Mouse (Mus musculus) urinary bladder, postnatal 4 days (tissue): ENCODE data around the gene Khdc3.
"Not testable (repeated sequence)": the region's sequence is repeated elsewhere in the genome, so short reads cannot be mapped to it uniquely, and the experiment has no call there.

Experiments
- DNase-seq, 2 experiments: peaks; one replicate each; pipeline ENCODE4 v3.0.0; 2021 to 2022; ENCODE audit warnings: low spot score in 2 of 2

The Khdc3 gene

DNA sequence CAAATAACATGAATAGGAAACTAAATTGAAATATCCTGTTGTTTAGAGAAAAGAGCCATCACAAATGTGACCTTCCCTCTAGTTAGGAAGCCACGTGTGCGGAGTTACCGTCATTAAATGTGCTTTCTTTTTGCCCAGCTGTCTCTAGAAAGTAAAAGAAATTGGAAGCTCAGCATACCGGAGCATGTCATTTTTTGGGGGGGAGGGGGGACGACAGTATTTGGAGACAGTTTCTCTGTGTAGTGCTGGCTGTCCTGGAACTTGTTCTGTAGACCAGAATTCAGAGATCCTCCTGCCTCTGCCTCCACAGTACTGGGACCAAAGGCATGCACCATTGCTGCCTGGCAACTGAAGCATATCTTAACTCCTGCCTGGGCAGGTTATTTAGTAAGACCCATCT lies at the start of gene Khdc3:
Khdc3 (plus strand) TSS at position 301 of the 400 bp plus-strand sequence.
- no peak for DNase-seq

DNA sequence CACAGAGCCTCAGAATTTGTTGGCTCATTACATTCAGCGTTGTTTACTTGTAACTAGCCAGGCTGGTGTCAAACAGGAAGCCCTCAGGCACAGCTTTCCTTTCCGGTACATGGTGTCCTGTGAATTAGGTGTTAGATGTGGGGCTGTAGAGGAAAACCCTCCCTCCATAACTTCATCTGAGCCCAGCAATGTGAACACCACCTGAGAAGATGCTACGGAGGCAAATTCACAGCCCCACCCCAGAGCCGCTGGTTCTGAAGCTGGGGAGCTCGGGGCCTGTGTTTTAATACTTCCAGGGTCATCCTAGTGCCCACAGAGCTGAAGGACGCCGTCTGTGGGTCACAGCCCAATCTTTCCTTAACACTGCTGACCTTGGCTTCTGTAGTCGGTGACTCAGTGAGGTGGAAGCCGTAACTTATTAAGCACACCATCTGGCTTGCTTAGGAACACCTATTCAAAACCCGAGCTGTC lies 46.2 kb upstream of the Khdc3 start:
- DNase-seq, result no peak

DNA sequence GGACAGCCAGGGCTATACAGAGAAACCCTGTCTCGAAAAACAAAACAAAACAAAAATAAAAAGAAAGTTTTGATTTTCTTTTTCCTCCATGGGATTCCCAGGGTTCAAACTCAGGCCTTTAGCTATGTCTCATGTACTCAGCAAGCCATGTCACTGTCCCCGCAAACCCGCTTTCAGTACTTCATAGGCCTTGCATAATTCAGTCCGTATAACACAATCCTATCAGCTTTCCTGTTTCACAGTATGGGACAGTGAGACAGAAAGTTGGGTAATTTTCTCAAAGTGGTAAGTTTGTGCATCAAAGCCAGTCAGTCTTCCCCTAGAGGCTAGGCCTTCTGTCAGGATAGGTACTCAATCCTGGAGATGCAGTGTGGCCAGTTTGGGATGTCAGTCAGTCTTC lies 42.4 kb upstream of the Khdc3 start:
- DNase-seq, result no peak

DNA sequence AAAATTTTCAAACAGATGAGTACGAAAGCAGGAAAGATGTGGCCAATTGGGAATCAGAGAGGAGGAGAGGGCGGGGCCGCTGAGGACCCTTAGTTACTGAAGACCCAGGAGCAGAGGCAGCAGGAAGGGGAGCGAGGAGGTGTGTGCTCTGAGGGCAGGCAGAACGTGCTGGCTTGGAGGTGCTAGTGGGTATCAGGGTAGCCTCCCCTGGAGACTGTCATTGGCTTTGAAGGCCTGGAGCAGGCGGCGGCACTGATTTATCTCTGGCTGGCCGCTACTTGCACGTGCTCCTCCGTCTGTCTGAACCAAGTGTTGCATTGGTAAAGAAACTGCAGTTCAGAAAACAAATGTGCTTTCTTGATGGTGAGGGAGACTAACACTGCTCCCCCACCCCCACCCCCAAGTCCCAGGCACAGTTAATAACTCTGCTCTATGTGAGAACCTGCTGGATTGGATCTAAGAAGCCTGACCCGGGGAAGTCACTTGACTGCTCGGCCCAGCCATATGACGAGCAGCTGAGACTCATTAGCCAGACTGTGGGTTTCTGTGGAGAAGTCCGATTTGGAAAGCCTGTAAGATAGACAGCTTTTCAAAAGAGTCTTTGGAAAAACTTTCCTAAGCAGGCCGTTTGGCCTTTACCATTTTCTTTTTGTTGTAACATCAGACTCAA lies 37.9 kb upstream of the Khdc3 start:
- no peak for DNase-seq

DNA sequence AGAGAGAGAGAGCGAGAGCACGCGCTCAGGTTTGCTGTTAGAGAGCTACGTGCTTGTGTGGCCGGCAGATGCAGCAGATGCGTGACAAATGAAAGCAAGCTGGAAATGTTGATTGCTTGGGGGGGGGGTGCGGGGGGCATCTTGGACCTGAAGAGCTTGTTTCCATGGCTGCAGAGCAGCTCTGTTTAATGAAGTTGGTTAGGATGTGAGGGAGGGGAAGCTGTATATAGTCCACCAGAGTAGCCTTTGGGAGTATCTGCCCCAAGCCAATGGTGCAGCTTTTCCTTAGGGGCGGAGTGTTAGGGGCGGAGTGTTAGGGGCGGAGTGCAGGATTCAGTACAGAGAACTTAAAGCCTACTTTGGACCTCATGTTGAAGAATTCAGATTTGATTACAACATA lies 34.5 kb upstream of the Khdc3 start:
- no peak for DNase-seq

DNA sequence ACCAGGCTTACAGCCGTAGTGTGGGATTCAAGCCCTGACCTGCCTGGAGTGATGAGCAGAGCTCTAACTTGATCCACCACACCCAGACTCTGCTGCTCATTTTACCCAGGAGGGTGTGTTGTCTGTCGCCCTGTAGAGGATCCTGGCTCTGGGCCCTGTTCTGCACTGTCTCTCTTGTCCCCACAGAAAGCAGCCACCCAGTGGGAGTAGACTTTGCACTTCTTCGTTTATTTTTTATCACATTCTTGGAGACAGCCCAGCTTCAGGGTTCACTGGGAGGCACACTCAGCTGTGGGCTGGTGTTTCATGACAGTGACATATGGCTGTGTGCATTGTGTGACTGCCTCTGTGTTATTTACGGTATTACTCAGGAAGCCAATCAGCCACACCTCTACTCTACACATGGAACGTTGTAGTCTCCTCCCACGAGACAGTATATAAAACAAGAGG lies 33.4 kb upstream of the Khdc3 start:
- no peak for DNase-seq

DNA sequence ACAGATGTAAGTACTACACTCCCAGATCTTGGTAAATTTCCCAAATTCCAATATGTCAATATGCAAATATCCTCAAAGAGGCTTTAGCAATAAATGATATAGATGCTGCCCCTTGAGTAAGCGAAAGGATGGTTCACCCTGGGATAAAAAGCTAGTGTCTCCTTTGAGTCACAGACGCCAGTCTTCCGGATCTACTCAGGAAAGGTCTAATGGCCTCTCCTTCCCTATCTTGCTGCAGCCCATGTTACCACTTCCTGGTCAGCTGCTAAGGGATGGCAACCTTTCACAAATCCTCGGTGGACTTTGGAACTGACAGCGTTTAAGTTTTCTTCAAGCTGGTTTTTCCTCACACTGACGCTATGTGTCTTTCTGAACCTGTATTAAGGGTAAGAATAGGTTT lies 32.9 kb upstream of the Khdc3 start:
- no peak for DNase-seq

DNA sequence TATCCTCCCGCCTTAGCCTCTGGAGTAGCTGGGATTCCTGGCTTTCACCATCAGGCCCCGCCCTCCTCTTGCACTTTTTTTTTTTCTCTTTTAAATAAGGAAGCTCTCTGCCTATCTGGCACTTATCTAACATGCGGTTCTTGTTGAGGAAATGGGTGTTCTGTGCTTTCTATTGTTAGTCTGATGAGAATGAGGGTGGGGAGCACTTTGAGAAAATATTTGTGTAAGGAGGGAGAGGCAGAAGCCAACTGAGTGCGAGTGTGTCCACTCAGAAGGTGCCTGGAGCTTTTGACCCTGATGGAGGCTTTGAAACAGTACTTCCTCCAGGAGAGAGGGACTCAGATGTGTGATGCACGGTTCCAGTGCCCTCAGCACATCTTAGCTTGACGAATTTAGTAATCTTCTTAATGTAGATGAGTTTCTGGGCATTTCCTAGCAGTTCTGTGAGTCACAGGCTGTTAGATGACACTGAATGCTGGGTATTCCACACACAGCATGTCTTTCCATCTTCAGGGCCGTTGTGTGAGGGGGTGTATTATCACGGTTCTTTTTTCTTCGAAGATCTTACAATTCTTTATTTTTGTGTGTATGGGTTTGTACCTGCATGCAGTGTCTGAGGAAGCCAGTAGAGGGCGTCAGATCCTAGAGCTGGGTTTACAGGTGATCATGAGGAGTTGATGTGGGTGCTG lies 30.5 kb upstream of the Khdc3 start:
- no peak for DNase-seq

DNA sequence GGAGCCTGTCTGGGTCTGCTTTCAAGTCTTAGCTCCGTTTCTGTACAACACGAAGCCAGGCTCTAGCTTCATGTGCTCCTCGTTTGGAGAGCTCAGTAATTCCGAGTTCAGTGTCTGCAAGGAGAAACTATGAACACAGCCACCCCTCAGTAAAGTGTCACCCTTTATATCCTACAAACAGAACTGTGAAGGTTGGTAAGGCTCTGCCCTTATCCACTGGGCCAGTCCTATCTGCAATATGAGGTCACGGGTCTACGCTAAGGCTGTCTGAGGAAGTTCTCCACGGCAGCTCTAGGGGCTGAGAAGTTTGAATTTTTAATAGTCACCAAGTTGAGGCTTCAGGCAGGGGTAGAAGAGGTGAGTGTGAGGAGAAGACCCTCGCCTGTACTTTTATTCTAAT lies 29.2 kb upstream of the Khdc3 start:
- no peak for DNase-seq

DNA sequence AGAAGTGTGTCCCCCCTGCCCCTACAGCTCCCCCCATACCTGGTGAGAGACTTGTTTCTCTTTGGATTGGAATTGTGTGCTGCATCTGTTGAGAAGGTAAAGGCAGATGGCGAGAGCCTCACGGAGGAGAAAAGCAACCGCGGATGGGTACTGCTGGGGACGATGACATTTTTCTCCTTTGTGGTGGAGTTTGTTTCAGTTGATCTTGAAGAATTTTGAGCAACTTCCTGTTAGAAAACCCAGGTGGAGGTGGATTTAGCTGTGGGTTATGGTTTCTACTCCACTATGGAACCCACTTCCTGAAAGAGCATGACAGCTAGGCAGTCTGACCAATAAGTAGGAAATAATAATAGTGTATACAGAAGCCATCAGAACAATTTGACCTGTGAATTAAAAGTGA lies 28.5 kb upstream of the Khdc3 start:
- DNase-seq, result no peak

DNA sequence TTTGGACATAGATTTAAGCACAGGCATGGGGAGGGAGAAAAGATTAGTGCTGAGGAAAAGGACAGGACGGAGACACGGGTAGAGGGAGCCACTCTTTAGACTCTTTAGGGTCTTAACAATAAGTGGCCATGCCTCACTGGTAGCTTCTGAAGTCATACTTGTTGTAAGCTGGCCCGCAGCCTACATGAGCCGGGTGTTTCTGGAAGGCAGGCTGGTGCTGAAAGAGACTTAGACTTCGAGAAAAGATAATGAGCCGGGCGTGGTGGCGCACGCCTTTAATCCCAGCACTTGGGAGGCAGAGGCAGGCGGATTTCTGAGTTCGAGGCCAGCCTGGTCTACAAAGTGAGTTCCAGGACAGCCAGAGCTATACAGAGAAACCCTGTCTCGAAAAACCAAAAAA lies 22.3 kb upstream of the Khdc3 start:
- not testable (repeated sequence) for DNase-seq

DNA sequence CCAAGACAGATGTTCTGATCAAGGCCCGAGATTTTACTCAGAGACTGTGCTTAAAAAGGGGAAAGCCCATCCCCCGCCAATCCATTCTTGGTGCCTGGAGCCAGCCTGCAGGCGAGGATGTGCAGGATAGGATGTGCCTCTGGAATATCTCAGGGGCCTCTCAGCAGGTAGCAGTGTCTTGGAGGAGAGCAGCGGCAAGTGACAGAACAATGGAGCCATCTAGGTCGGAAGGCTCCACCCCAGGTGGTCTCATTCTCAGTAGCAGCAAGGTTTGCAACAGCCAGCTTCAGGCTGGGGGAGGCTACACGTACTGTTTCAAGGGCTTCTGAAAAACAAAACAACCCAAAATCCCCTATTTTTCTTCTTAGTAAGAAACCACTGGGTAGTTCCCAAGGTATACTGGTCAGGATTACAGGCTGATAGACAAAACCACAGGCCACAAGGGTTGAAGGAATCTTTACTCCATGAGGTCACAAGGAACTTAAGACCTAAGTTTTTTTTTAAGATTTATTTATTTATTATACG lies 21.8 kb upstream of the Khdc3 start:
- no peak for DNase-seq

DNA sequence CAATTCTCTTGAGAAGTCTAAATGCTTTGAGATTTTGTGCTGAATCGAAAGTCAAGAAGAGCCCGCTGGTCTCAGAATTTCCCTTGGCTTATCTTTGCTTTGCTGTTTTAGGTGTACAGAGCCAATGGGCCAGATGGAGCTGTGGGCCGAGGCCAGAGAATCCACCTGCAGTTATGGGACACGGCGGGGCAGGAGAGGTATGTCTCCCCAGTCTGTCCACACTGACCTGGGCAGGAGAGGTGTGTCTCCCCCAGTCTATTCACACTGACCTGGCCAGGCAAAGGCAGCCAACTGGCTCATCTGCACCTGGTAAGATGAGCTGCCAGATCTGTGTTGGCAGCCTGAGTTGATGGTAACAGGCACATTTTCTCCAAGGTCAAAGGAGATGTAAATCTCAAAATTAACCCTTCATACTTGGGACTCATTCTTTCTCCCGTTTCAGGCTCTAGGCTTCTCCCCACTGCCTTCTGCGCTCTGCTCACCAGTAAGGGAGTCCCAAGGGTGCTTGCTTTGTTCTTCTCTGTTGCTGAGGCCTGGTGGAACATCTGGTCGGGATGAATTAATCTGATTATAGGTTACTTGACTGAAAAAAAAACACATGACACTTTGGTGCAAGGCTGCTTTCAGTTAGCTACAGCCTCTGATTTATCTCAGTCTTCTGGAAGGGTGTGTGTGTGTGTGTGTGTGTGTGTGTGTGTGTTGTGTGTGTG lies 19.2 kb upstream of the Khdc3 start:
- DNase-seq, result no peak

DNA sequence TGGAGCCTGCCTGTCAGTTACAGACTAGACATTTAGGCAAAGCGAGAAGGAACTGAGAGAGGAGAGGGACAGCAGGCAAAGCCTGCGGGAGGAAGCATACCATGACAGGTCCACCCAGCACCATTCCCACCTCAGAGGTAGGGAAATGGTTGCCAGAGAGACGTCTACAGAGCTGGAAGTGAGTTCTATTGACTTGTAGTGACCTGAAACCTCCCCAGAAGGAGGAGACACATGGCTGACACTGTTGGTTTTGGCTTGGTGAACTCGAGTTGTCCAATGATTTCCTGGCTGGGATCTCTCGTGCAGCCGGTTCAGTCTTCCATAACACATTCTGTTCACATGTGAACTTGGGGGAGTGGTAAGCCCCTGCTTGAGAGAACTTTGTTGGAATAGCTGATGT lies 17.7 kb upstream of the Khdc3 start:
- no peak for DNase-seq

DNA sequence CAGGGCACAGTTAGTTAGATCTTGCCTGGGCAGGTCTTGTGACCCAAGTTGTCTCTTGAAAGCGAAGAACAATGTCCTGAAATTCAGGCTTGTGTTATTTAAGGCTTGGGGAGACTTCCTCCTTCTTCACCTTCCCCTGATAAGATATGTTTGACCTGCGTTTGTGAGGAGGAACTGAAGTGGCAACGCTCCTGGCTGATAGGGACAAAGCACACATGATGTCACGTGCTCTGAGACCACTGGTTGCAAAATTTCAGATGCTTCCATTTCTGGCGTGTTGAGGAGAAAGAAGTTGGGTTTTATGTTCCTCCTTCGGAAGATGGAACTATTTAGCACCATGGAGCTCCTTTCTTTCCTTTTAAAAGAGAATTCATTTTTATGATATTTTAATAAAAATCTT lies 15.8 kb upstream of the Khdc3 start:
- DNase-seq, result no peak

DNA sequence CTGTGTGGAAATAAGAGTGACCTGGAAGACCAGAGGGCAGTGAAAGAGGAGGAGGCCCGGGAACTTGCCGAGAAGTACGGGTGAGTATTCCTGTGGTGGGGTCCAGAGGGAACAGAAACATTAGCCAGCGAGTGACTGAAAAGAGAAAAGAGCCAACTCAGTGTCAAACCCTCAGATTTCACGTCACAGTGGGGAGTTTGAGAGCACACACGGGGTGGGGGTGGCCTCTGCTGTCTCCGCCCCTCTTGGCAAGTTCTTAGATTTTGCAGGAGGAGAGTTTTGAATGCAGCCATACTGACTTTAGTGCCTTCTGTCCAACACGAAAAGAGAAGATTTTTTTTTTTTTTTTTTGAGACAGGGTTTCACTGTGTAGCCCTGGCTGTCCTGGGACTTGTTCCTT lies 14.5 kb upstream of the Khdc3 start:
- DNase-seq, result no peak

DNA sequence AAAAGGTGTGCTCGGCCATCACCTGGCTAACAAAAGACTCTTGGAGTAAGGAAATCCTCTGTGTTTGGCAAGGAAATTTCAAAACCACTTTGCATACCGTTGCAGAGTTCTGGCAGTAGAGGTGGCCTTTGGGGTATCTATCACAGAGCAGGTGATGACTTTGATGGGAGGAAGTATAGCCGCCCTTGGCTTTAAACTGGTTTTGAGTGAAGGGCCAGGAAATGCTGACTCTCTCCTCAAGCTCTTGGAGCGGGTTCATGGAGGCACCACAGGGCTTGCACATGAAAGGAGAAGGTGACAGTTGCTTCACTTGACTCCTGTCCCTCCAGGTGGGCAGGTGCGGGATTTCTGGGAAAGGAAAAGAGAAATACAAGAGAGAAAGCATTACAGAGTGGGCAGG lies 14.1 kb upstream of the Khdc3 start:
- no peak for DNase-seq

DNA sequence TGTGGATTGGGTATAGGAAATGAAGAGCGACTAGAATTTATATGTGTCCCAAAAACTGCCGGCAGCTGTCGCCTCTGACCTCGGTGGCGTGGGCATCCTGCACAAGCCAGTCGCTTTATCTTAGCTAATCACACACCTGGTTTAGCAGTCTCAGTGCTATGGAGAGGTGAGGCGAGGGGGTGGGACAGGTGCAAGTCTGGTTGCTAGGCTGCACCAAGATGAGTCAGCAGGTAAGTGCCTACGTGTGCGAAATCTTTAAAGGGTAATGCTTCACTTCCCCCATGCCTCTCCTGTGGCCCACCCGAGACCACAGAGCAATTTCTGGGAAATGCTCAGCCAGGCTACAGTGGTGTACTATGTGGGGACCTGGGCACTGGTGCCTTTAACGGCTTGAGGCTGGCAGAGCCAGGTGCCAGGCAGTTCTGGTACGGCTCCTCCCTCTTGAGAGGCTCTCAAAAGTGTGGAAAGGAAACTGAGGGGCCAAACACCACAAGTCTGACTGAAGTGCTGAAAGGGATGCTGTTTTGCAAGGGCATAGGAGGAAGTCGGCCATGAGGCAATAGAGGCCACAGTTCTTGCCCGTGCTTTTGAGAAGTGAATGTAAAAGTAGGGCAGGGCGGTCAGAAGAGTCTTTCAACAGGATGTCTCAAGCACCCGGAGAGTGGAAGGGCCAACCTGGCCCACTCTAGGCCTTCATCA lies 12.3 kb upstream of the Khdc3 start:
- no peak for DNase-seq

DNA sequence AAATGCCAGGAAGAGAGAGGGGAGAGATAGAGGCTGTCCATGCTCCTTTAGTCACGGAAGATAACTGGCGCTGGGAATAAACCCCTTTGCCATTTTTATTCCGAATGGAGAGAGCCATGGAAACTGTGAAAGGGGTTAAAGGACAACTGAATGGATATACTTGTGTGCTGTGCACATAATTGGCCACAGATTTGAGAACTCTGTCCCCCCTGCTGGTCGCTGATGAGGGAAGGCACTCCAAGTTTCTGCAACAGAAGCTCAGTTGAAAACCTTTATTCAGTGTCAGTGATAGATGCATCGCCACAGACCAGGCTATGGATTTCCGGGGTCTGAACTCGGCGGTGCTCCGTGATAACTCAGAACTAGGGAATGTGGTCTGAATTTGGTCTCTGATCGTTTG lies 11.5 kb upstream of the Khdc3 start:
- no peak for DNase-seq

DNA sequence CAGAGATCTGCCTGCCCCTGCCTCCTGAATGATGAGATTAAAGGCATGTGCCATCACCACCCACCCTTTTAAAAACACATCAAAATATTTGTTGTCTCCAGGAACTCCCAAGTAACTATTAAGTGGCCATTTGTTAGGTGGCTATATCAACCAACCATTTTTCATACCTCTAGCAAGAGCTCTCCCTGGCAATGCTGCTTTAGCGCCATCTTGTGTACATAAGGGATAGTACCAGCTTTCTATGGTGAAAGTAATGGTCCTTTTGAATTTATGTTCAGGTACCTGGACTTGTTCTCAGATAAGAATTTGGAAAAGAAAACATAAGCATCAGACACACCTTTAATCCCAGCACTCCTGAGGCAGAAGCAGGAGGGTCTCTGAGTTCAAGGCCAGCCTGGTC lies 9.9 kb upstream of the Khdc3 start:
- no peak for DNase-seq

DNA sequence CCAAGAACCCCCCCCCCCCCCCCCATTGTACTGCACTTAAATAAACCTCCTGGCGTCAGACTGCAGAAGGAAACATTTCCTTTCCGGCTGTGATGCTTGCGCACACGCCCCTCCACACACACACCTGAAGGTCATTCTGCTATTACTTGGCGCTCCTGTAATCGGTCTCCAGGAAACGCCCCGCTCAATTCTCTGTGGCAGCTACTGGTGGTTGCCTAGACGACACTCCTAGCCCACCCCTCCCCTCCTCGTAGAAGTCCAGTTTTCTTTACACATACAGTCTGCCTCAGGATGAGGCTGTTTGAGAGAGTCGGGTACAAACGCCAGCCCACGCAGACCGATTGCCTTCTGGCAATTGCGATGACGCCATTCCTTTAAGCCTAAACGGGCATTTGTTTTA lies 7.1 kb upstream of the Khdc3 start:
- DNase-seq, result no peak

DNA sequence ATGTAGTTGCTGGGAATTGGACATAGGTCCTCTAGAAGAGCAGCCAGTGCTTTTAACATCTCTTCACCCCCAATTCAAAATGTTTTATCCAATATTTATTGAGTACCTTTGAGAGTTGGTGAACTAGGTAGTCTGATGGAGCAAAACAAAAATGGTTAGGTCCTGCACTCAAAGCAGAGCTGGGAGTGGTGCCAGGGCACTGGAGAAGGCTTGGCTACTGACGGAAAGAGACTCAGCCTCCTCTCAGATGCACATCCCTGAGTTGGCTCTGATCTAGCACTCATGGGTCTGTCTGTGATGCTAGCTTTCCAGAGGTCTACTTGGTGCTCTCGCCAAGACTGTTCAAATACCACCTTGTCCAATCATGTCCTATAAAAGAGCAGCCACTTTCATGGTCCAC lies 3.7 kb upstream of the Khdc3 start:
- DNase-seq, result no peak
